Mouse (Mus musculus): ENCODE results near the gene 0610012G03Rik. TPM values are rescaled to one million over a fixed set of nuclear protein-coding genes. Genes with fewer than 3 reads are reported as not detected.

Gene 0610012G03Rik
- polyA plus RNA-seq, 1 experiment, result 76.0 TPM

DNA sequence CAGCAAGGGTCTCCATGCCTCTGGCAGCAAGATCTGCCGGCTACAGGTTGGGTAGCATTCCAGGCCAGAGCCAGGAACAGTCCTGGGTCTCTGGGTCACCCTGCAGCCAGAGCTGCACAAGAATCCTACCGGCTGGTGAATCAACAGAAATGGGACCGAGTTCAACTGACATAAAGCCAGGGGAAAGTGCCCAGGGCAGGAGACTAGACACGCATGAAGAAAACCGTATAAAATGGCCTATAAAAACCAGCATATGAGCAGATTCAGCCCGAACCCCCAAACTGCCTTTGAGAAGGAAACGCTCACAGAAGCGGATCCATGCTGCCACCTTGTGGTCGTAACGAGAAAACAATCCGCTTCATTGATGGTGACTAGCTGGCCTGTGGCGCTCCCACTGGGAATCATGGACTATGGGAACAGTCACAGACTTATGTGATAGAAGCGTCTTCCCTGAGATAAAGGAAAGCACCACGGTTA, 30.0 kb downstream of the 0610012G03Rik start:
- H3K4me1 ChIP-seq (ENCODE audit: control insufficient read depth, insufficient read depth, low read length), result no peaks in the 10 kb centered on the region
- H3K27ac ChIP-seq (ENCODE audit: insufficient read depth, low read length), result no peak overlapping the region
- no peak overlapping the region for H3K4me3 ChIP-seq (ENCODE audit: insufficient read depth, low read length)
- TF ChIP-seq CTCF (IDR thresholded peaks at IDR 0.05; ENCODE audit: extremely low read depth, insufficient read depth, low read length), result peak; percentile 97
- TF ChIP-seq POLR2A (IDR thresholded peaks at IDR 0.05; ENCODE audit: extremely low read depth, insufficient read depth, low read length), result no peak

DNA sequence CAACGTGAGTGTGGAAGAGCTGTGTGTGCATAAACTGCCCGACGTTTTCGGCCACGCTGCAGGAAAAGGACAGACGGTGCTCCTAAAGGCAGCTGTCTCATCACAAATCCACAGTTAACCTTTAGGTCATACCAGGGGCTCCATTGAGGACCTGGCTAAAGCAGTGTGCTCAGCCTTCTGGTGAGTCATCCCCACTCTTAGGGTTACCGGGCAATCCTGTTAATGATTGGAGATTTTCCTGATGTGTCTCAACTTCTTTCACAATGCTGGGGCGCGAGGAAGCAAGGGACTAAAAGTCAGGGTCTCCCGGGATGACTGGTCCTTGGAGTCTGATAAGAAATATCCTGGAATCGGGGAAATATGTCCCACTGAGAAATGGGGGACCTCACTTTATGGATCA, 30.5 kb downstream of the 0610012G03Rik start:
- no peak for TF ChIP-seq CTCF (IDR thresholded peaks at IDR 0.05; ENCODE audit: extremely low read depth, insufficient read depth, low read length)
- H3K27ac ChIP-seq (ENCODE audit: insufficient read depth, low read length), result no peak overlapping the region
- H3K4me3 ChIP-seq (ENCODE audit: insufficient read depth, low read length), result no peak overlapping the region
- H3K4me1 ChIP-seq (ENCODE audit: control insufficient read depth, insufficient read depth, low read length), result no peaks in the 10 kb centered on the region

DNA sequence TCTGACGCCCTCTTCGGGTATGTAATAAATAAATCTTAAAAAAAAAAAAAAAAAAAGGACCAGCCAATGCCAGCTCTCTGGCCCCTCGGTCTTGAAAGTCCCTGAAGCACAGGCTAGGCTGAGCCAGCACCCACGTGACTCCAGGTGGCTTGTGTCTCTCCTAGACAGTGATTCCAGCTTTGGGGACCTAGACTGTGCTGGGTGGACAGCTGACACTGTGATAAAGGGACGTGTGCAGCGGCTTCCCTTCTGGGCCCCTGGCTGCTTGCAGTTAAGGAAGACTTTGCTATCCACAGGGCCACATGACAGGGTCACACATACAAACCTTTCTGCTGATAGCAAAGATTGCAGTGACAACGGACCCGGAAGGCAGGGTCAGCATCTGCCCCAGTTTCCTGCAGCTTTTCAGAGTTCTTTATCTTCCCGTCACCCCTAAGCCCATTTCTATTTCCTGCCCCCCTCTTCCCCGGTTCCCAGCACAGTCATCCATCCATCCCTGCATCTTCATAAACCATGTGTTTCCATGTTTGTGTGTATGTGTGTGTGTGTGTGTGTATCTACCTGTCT, 37.9 kb downstream of the 0610012G03Rik start:
- no peak overlapping the region for H3K27ac ChIP-seq (ENCODE audit: insufficient read depth, low read length)
- no peak overlapping the region for H3K4me3 ChIP-seq (ENCODE audit: insufficient read depth, low read length)
- TF ChIP-seq CTCF (IDR thresholded peaks at IDR 0.05; ENCODE audit: extremely low read depth, insufficient read depth, low read length) (no peak), POLR2A (IDR thresholded peaks at IDR 0.05; ENCODE audit: extremely low read depth, insufficient read depth, low read length) (no peak)
- H3K4me1 ChIP-seq (ENCODE audit: control insufficient read depth, insufficient read depth, low read length), result peaks cover 5% of the 10 kb centered on the region; the same call in 1 of the 2 replicates

DNA sequence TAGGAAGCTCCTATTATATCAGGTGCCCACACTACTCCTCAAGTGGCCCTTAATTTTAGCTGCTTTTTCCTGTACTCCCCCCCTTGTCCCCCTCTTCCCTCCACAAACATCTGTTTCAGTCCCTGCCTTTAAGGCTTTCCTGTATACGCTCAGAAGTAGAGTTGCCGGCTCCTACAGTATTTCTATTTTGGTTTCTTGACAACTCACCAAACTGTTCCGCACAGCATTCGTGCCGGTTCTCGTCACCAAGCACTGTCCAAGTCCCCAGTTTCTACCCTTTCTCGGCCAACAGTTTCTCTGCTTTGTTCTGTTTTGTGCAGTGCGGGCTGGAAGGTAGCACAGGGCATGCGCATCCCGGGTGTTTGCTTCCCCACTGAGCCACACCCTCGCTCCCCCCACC, 39.3 kb downstream of the 0610012G03Rik start:
- TF ChIP-seq POLR2A (IDR thresholded peaks at IDR 0.05; ENCODE audit: extremely low read depth, insufficient read depth, low read length) (0 out of 2 replicates have a peak, but pooled peaks have one; percentile 28), CTCF (IDR thresholded peaks at IDR 0.05; ENCODE audit: extremely low read depth, insufficient read depth, low read length) (no peak)
- H3K4me1 ChIP-seq (ENCODE audit: control insufficient read depth, insufficient read depth, low read length), result peaks cover 5% of the 10 kb centered on the region; the same call in 1 of the 2 replicates
- peak overlapping the region; percentile 85 for H3K27ac ChIP-seq (ENCODE audit: insufficient read depth, low read length)
- H3K4me3 ChIP-seq (ENCODE audit: insufficient read depth, low read length), result no peak overlapping the region

DNA sequence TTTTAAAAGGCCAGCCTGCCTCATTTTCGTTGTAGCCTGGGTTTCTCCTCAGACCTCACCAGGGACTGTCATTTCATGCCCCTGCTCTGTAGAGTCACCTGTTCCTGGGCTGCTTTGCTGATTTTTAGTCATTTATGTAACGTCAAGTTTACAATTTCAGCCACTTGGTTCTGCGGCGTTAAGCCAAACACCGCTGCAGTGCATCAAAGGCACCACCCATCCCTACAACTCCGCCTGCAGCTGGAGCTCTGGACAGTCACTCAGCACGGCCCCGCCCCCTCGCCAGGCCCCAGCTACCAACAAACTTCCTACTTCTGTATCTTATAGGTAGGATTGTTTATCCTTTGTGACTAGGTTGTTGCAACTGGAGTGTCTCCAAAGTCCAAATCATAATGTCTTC, 41.4 kb downstream of the 0610012G03Rik start:
- TF ChIP-seq CTCF (IDR thresholded peaks at IDR 0.05; ENCODE audit: extremely low read depth, insufficient read depth, low read length), result no peak
- TF ChIP-seq POLR2A (IDR thresholded peaks at IDR 0.05; ENCODE audit: extremely low read depth, insufficient read depth, low read length), result no peak
- Histone ChIP-seq H3K27ac (ENCODE audit: insufficient read depth, low read length) (peak overlapping the region; percentile 54; the same call in 1 of the 2 replicates), H3K4me1 (ENCODE audit: control insufficient read depth, insufficient read depth, low read length) (peaks cover 5% of the 10 kb centered on the region; the same call in 1 of the 2 replicates), H3K4me3 (ENCODE audit: insufficient read depth, low read length) (no peak overlapping the region)

DNA sequence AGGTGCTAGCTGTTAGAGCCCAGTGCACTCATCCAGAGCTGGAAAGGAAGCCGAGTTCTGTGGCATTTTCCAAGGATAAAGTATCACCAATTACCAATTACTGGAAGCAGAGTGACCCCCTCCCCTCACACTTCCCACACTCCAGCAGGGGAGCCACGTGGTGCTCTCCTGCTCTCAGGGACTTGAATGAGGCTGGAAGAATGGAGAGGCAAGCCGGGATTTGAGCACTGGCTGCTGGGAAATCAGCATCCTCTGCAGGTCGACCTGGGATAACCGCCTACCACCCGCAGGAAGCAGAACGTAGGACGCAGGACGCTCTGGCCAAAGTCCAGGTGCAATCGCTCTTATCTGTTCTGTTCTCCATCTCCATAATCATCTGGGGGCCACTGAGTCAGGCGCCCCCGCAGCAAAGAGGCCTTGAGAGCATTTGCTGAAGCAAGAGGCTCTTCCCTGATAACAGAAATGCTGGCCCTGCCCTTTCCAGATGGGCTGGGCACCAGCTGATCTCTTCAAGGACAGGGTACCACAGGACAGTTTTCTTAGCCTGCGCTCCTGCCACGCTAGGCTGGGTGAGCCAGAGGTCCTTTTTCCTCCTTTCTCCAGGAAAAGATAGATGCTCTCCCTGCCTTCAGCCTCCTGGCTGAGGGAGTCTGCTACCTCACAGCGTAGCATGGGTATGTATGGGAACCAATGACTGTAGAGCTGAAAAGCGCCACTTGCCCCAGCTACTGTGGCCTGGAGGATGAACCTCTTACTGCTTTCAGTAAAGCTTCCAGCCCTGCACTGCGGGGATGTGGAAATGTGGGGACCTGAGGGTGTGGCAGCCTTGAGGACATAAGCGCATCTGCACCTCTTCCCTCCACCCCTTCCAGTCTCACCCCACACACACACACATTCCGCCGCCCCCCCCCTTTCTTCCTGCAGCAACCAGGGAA, 42.1 kb downstream of the 0610012G03Rik start:
- no peak overlapping the region for H3K4me3 ChIP-seq (ENCODE audit: insufficient read depth, low read length)
- H3K4me1 ChIP-seq (ENCODE audit: control insufficient read depth, insufficient read depth, low read length), result peaks cover 5% of the 10 kb centered on the region; the same call in 1 of the 2 replicates
- TF ChIP-seq POLR2A (IDR thresholded peaks at IDR 0.05; ENCODE audit: extremely low read depth, insufficient read depth, low read length) (0 out of 2 replicates have a peak, but pooled peaks have one; percentile 20), CTCF (IDR thresholded peaks at IDR 0.05; ENCODE audit: extremely low read depth, insufficient read depth, low read length) (no peak)
- H3K27ac ChIP-seq (ENCODE audit: insufficient read depth, low read length), result peak overlapping the region; percentile 54

DNA sequence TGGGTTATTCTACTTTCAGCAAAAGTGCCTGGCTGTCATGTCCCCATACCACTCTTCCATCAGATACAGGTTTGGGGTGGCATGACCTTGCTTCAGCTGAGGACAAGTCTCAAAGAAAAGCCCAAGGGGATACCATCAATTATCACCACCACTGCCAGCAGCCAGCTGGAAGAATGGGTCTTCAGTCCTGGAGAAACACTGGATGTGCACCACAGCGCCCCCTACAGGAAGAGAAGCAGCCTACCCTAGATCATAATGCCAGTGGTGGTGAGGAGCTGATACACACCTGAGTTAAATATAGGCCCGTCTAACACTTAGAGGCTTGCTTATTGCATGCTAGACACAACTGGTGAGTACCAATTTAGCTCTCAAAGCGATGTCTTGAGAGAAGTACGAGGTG, 43.0 kb downstream of the 0610012G03Rik start:
- peak overlapping the region; percentile 54; the same call in 1 of the 2 replicates for H3K27ac ChIP-seq (ENCODE audit: insufficient read depth, low read length)
- TF ChIP-seq CTCF (IDR thresholded peaks at IDR 0.05; ENCODE audit: extremely low read depth, insufficient read depth, low read length) (peak; percentile 36; the same call in 1 of the 2 replicates), POLR2A (IDR thresholded peaks at IDR 0.05; ENCODE audit: extremely low read depth, insufficient read depth, low read length) (no peak)
- peaks cover 5% of the 10 kb centered on the region; the same call in 1 of the 2 replicates for H3K4me1 ChIP-seq (ENCODE audit: control insufficient read depth, insufficient read depth, low read length)
- H3K4me3 ChIP-seq (ENCODE audit: insufficient read depth, low read length), result no peak overlapping the region

DNA sequence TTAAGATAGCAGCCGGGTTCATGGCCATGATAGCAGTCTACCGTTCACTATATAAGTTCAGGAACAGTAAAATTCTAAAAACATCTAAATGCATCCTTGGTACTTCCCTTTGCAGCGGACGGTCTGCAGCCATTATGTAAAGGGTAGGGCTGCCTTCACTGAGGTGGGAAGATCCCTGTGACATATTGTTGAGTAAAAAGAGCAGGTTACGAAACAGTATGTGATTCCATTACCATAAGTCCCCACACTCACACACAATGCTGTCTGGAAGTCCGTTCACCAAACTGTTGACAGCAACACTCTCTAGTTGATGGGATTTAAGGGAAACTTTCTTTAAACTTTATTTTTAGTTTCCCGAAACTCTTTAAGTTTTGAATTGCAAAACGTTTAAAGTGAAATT, 45.1 kb downstream of the 0610012G03Rik start:
- Histone ChIP-seq H3K4me1 (ENCODE audit: control insufficient read depth, insufficient read depth, low read length) (peaks cover 3% of the 10 kb centered on the region; the same call in 1 of the 2 replicates), H3K27ac (ENCODE audit: insufficient read depth, low read length) (no peak overlapping the region)
- no peak for TF ChIP-seq POLR2A (IDR thresholded peaks at IDR 0.05; ENCODE audit: extremely low read depth, insufficient read depth, low read length)
- TF ChIP-seq CTCF (IDR thresholded peaks at IDR 0.05; ENCODE audit: extremely low read depth, insufficient read depth, low read length), result no peak

DNA sequence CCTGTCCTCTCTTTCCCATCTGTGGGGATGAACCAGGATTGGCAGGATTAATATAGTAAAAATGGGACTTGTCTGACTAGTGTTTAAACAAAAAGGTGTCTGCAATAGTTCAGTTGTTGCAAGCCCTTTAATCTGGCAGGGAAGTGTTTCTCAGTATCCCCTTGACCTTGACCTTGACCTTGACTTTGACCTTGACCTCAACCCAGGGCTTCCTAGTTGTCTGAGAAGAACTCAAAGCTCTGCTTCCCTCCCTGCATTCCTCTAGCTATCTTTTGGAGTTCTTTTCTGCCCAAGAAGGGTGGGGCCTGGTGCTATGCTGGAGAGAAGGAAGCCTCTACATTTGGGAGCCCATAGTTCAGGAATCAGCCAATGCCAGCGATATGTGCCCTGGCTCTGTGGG, 46.4 kb downstream of the 0610012G03Rik start:
- no peak for TF ChIP-seq POLR2A (IDR thresholded peaks at IDR 0.05; ENCODE audit: extremely low read depth, insufficient read depth, low read length)
- TF ChIP-seq CTCF (IDR thresholded peaks at IDR 0.05; ENCODE audit: extremely low read depth, insufficient read depth, low read length), result no peak
- Histone ChIP-seq H3K27ac (ENCODE audit: insufficient read depth, low read length) (no peak overlapping the region), H3K4me3 (ENCODE audit: insufficient read depth, low read length) (no peak overlapping the region), H3K4me1 (ENCODE audit: control insufficient read depth, insufficient read depth, low read length) (peaks cover 13% of the 10 kb centered on the region)

More for the DNA sequence above, 45.1 kb downstream of the 0610012G03Rik start:
- H3K4me3 ChIP-seq (ENCODE audit: insufficient read depth, low read length), result no peak overlapping the region
